Mouse (Mus musculus) brain, embryonic 14.5 days (tissue): ENCODE data around the gene Exoc3l4.

Experiments
- CTCF ChIP-seq: fragments of 200-500 bp; IDR thresholded peaks from 2 replicates; pipeline ENCODE4 v1.5.1; 2012; ENCODE audit warnings: inconsistent platforms, mild to moderate bottlenecking, moderate library complexity, borderline replicate concordance; ENCODE audit not compliant: insufficient read depth, insufficient read length; ENCODE audit errors: extremely low read depth
- POLR2A ChIP-seq: fragments of 200-500 bp; IDR thresholded peaks from 2 replicates; pipeline ENCODE4 v1.6.1; 2012; ENCODE audit warnings: mild to moderate bottlenecking, inconsistent platforms, borderline replicate concordance; ENCODE audit not compliant: poor library complexity, insufficient read depth, insufficient read length, severe bottlenecking; ENCODE audit errors: extremely low read depth

DNA sequence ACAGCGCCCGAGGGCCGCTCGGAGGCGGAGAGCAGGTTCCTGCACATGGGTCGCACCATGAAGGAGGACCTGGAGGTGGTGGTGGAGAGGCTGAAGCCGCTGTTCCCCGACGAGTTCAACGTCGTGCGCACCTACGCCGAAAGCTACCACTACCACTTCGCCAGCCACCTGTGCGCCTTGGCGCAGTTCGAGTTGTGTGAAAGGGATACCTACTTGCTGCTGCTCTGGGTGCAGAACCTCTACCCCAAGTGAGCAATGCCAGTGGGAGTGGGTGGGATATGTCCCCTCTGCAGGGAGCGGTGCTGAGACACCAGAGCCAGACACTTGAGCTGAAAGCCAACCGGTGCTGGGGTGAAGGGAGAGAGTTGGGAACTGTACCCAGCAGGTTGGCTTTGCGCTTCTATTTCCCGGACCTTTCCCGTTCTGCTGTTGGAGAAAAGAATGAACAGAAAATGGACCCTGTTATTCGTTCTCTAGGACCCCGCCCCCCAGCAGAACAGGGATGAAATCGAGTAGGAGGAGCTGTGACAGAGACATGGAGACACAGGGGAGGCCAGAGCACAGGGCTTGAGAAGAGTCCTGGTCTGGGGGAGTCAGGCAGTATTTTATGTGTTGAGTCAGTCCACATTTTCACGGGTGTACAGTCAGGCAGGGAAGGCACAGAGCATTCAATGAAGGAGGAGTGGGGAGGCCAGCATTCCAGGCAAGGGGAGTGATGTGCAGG lies 29.2 kb downstream of the Exoc3l4 start:
- TF ChIP-seq CTCF = no peak
- no peak for TF ChIP-seq POLR2A
